Mouse (Mus musculus) right cerebral cortex, postnatal 36 days (tissue): ENCODE data around the gene Cntf.
A peak's percentile ranks its signal among the peaks of the same experiment; 100 is the strongest.

ENCODE experiments used
- DNase-seq, 2 experiments: peaks; one replicate each; pipeline ENCODE4 v3.0.0; 2022; ENCODE audit warnings: low spot score in 2 of 2, mixed read lengths in 1 of 2

Cntf gene

GRCm38 (mm10) chr19:12765308-12765707, at the start of gene Cntf:
Gene Cntf (minus strand): TSS chr19:12765632.
- no peak for DNase-seq

GRCm38 (mm10) chr19:12813883-12814282, 48.5 kb upstream of the Cntf start:
- no peak for DNase-seq

GRCm38 (mm10) chr19:12812644-12813364, 47.4 kb upstream of the Cntf start:
- DNase-seq, result no peak

GRCm38 (mm10) chr19:12806214-12806613, 40.8 kb upstream of the Cntf start:
- DNase-seq, result no peak

- no peak for DNase-seq
Observed at GRCm38 (mm10) chr19:12805730-12806129, 40.3 kb upstream of the Cntf start.

GRCm38 (mm10) chr19:12804237-12804636, 38.8 kb upstream of the Cntf start:
- no peak for DNase-seq

- DNase-seq, result peak; percentile 24 to 73
Observed at GRCm38 (mm10) chr19:12802830-12803229, 37.4 kb upstream of the Cntf start.

- DNase-seq, result no peak
Observed at GRCm38 (mm10) chr19:12801046-12801445, 35.6 kb upstream of the Cntf start.

- DNase-seq, result no peak
Observed at GRCm38 (mm10) chr19:12800621-12801020, 35.2 kb upstream of the Cntf start.

- no peak for DNase-seq
Observed at GRCm38 (mm10) chr19:12799081-12799480, 33.6 kb upstream of the Cntf start.

- DNase-seq, result no peak
Observed at GRCm38 (mm10) chr19:12798404-12798803, 33.0 kb upstream of the Cntf start.

GRCm38 (mm10) chr19:12797071-12797470, 31.6 kb upstream of the Cntf start:
- DNase-seq, result no peak

GRCm38 (mm10) chr19:12796328-12796931, 31.0 kb upstream of the Cntf start:
- DNase-seq, result peak; percentile 54 to 58

- DNase-seq, result peak; percentile 97 to 98
Observed at GRCm38 (mm10) chr19:12795511-12796327, 30.3 kb upstream of the Cntf start, which contains the start of the genes Zfp91 and Lpxn. Gene Zfp91 (minus strand): TSS chr19:12796126. Gene Lpxn (plus strand): TSS chr19:12796193.

- no peak for DNase-seq
Observed at GRCm38 (mm10) chr19:12795110-12795509, 29.7 kb upstream of the Cntf start.

GRCm38 (mm10) chr19:12794056-12795044, 28.9 kb upstream of the Cntf start:
- DNase-seq, result peak; percentile 88 to 91

- no peak for DNase-seq
Observed at GRCm38 (mm10) chr19:12792374-12792773, 26.9 kb upstream of the Cntf start.

GRCm38 (mm10) chr19:12787721-12788120, 22.3 kb upstream of the Cntf start:
- DNase-seq, result no peak

- no peak for DNase-seq
Observed at GRCm38 (mm10) chr19:12786803-12787395, 21.5 kb upstream of the Cntf start.

- DNase-seq, result no peak
Observed at GRCm38 (mm10) chr19:12780437-12780836, 15.0 kb upstream of the Cntf start.

- DNase-seq, result no peak
Observed at GRCm38 (mm10) chr19:12770888-12771287, 5.5 kb upstream of the Cntf start.
